Mouse (Mus musculus) MEL (cell line): ENCODE results near the gene Mbd3. TPM values are rescaled to one million over a fixed set of nuclear protein-coding genes. Genes with fewer than 3 reads are reported as not detected.

Source experiments
- DNase-seq: peaks from one replicate; pipeline ENCODE4 v3.0.0; 2011; ENCODE audit warnings: low read depth, low spot score
- H3K27ac ChIP-seq: 2 replicates; pipeline ENCODE4 v1.5.1; 2012; ENCODE audit warnings: low read depth, mild to moderate bottlenecking, control low read depth, low read length, moderate library complexity; ENCODE audit not compliant: control insufficient read depth
- H3K27me3 ChIP-seq, 2 experiments: fragments of 150-350 bp in 1 of 2; sonication (generic) in 1 of 2; 2 replicates each; pipeline ENCODE4 v1.6.1; 2012; ENCODE audit warnings: low read length in 2 of 2, mild to moderate bottlenecking in 2 of 2, improper control_type of control experiment in 1 of 2, moderate library complexity in 1 of 2; ENCODE audit not compliant: insufficient read depth in 2 of 2, control insufficient read depth in 1 of 2
- H3K36me3 ChIP-seq, 2 experiments: 2 replicates each; pipeline ENCODE4 v1.6.1; 2012 to 2014; ENCODE audit warnings: low read length in 2 of 2, improper control_type of control experiment in 1 of 2, inconsistent platforms in 1 of 2, mild to moderate bottlenecking in 1 of 2; ENCODE audit not compliant: insufficient read depth in 2 of 2, control insufficient read depth in 1 of 2
- H3K4me1 ChIP-seq, 2 experiments: fragments of 150-350 bp in 1 of 2; sonication (generic) in 1 of 2; 2 replicates each; pipeline ENCODE4 v1.6.1; 2012; ENCODE audit warnings: low read length in 2 of 2, improper control_type of control experiment in 1 of 2, mild to moderate bottlenecking in 1 of 2; ENCODE audit not compliant: insufficient read depth in 2 of 2, control insufficient read depth in 1 of 2
- H3K4me3 ChIP-seq, 2 experiments: fragments of 150-350 bp in 1 of 2; sonication (generic) in 1 of 2; 2 replicates each; pipeline ENCODE4 v1.5.1; 2012; ENCODE audit warnings: low read depth in 2 of 2, low read length in 2 of 2, mild to moderate bottlenecking in 2 of 2, moderate library complexity in 2 of 2, control low read depth in 1 of 2, improper control_type of control experiment in 1 of 2; ENCODE audit not compliant: control insufficient read depth in 1 of 2, insufficient read depth in 1 of 2
- H3K79me2 ChIP-seq: 2 replicates; pipeline ENCODE4 v1.6.1; 2012; ENCODE audit warnings: mild to moderate bottlenecking, low read length, moderate library complexity; ENCODE audit not compliant: control insufficient read depth, poor library complexity, insufficient read depth
- H3K9ac ChIP-seq: 2 replicates; pipeline ENCODE4 v1.6.1; 2012; ENCODE audit warnings: low read depth, mild to moderate bottlenecking, control low read depth, low read length, moderate library complexity; ENCODE audit not compliant: control insufficient read depth, poor library complexity, severe bottlenecking
- H3K9me3 ChIP-seq: fragments of 150-350 bp; sonication (generic); replicated peaks from 2 replicates; pipeline ENCODE4 v1.6.1; 2012; ENCODE audit warnings: mild to moderate bottlenecking, low read length, improper control_type of control experiment, moderate library complexity; ENCODE audit not compliant: insufficient read depth
- BHLHE40 ChIP-seq: IDR thresholded peaks from 2 replicates; pipeline ENCODE4 v1.6.1; 2012; ENCODE audit warnings: low read depth, mild to moderate bottlenecking, inconsistent platforms, low read length, improper control_type of control experiment, borderline replicate concordance
- CHD1 ChIP-seq: IDR thresholded peaks from 2 replicates; pipeline ENCODE4 v1.6.1; 2012; ENCODE audit warnings: low read depth, mild to moderate bottlenecking, inconsistent platforms, low read length, improper control_type of control experiment
- CHD2 ChIP-seq: IDR thresholded peaks from 2 replicates; pipeline ENCODE4 v1.6.1; 2011; ENCODE audit warnings: low read length, improper control_type of control experiment
- CTCF ChIP-seq, 3 experiments: IDR thresholded peaks in 2 of 3; conservative IDR thresholded peaks in 1 of 3; 2 replicates each; pipeline ENCODE4 v1.5.1; 2011 to 2012; ENCODE audit warnings: low read length in 3 of 3, low read depth in 2 of 3, mild to moderate bottlenecking in 2 of 3, improper control_type of control experiment in 1 of 3, inconsistent platforms in 1 of 3, mixed read lengths in 1 of 3, moderate library complexity in 1 of 3; ENCODE audit not compliant: control insufficient read depth in 1 of 3, insufficient read depth in 1 of 3, poor library complexity in 1 of 3, severe bottlenecking in 1 of 3
- E2F4 ChIP-seq: IDR thresholded peaks from 2 replicates; pipeline ENCODE4 v1.6.1; 2011; ENCODE audit warnings: low read depth, low read length, improper control_type of control experiment, borderline replicate concordance
- ETS1 ChIP-seq: IDR thresholded peaks from 2 replicates; pipeline ENCODE4 v1.6.1; 2012; ENCODE audit warnings: low read depth, mild to moderate bottlenecking, inconsistent platforms, low read length, improper control_type of control experiment, moderate library complexity
- GABPA ChIP-seq: IDR thresholded peaks from 2 replicates; pipeline ENCODE4 v1.6.1; 2012; ENCODE audit warnings: low read depth, mild to moderate bottlenecking, inconsistent platforms, low read length, improper control_type of control experiment, moderate library complexity
- GATA1 ChIP-seq: IDR thresholded peaks from 2 replicates; pipeline ENCODE4 v1.6.1; 2011; ENCODE audit warnings: low read depth, low read length, improper control_type of control experiment
- HCFC1 ChIP-seq: IDR thresholded peaks from 2 replicates; pipeline ENCODE4 v1.6.1; 2012; ENCODE audit warnings: low read depth, mild to moderate bottlenecking, inconsistent platforms, low read length, improper control_type of control experiment, moderate library complexity
- JUND ChIP-seq: IDR thresholded peaks from 2 replicates; pipeline ENCODE4 v1.6.1; 2011; ENCODE audit warnings: low read depth, mild to moderate bottlenecking, improper control_type of control experiment, low read length
- KAT2A ChIP-seq: conservative IDR thresholded peaks from 2 replicates; pipeline ENCODE4 v1.6.1; 2012; ENCODE audit warnings: low read depth, low read length, improper control_type of control experiment, inconsistent platforms
- MAFK ChIP-seq: IDR thresholded peaks from 2 replicates; pipeline ENCODE4 v1.6.1; 2011; ENCODE audit warnings: low read depth, mild to moderate bottlenecking, low read length, improper control_type of control experiment, borderline replicate concordance
- MAZ ChIP-seq: IDR thresholded peaks from 2 replicates; pipeline ENCODE4 v1.6.1; 2012; ENCODE audit warnings: low read depth, mild to moderate bottlenecking, inconsistent platforms, low read length, improper control_type of control experiment
- MXI1 ChIP-seq: IDR thresholded peaks from 2 replicates; pipeline ENCODE4 v1.6.1; 2011; ENCODE audit warnings: mild to moderate bottlenecking, low read depth, low read length, improper control_type of control experiment
- MYC ChIP-seq: IDR thresholded peaks from 2 replicates; pipeline ENCODE4 v1.6.1; 2011; ENCODE audit warnings: low read depth, mild to moderate bottlenecking, low read length, improper control_type of control experiment, moderate library complexity
- NRF1 ChIP-seq: IDR thresholded peaks from 2 replicates; pipeline ENCODE4 v1.6.1; 2014; ENCODE audit warnings: low read depth, mild to moderate bottlenecking, inconsistent platforms, low read length, improper control_type of control experiment, moderate library complexity; ENCODE audit not compliant: poor library complexity, insufficient read depth, severe bottlenecking
- POLR2A ChIP-seq, 2 experiments: IDR thresholded peaks; 2 replicates each; pipeline ENCODE4 v1.6.1; 2011 to 2012; ENCODE audit warnings: low read length in 2 of 2, mild to moderate bottlenecking in 2 of 2, control low read depth in 1 of 2, improper control_type of control experiment in 1 of 2, low read depth in 1 of 2, moderate library complexity in 1 of 2; ENCODE audit not compliant: control insufficient read depth in 1 of 2, insufficient read depth in 1 of 2, poor library complexity in 1 of 2
- RAD21 ChIP-seq: IDR thresholded peaks from 2 replicates; pipeline ENCODE4 v1.6.1; 2011; ENCODE audit warnings: mild to moderate bottlenecking, low read depth, low read length, improper control_type of control experiment
- TAL1 ChIP-seq: IDR thresholded peaks from 2 replicates; pipeline ENCODE4 v1.6.1; 2012; ENCODE audit warnings: mild to moderate bottlenecking, inconsistent platforms, low read length, moderate library complexity, mixed read lengths
- TBP ChIP-seq: IDR thresholded peaks from 2 replicates; pipeline ENCODE4 v1.8.0; 2011; ENCODE audit warnings: low read depth, low read length, improper control_type of control experiment
- TCF12 ChIP-seq: IDR thresholded peaks from 2 replicates; pipeline ENCODE4 v1.6.1; 2014; ENCODE audit warnings: low read depth, mild to moderate bottlenecking, inconsistent platforms, low read length, improper control_type of control experiment, moderate library complexity
- UBTF ChIP-seq: IDR thresholded peaks from 2 replicates; pipeline ENCODE4 v1.6.1; 2012; ENCODE audit warnings: low read depth, mild to moderate bottlenecking, inconsistent platforms, low read length, improper control_type of control experiment, moderate library complexity, borderline replicate concordance; ENCODE audit not compliant: insufficient read depth
- ZC3H11A ChIP-seq: IDR thresholded peaks from 2 replicates; pipeline ENCODE4 v1.6.1; 2012; ENCODE audit warnings: low read depth, mild to moderate bottlenecking, inconsistent platforms, low read length, improper control_type of control experiment
- ZKSCAN1 ChIP-seq: IDR thresholded peaks from 2 replicates; pipeline ENCODE4 v1.6.1; 2012; ENCODE audit warnings: low read depth, mild to moderate bottlenecking, inconsistent platforms, low read length, improper control_type of control experiment, moderate library complexity
- ZMIZ1 ChIP-seq: IDR thresholded peaks from 2 replicates; pipeline ENCODE4 v1.6.1; 2012; ENCODE audit warnings: low read depth, mild to moderate bottlenecking, inconsistent platforms, low read length, improper control_type of control experiment, moderate library complexity
- ZNF384 ChIP-seq: IDR thresholded peaks from 2 replicates; pipeline ENCODE4 v1.6.1; 2012; ENCODE audit warnings: low read depth, mild to moderate bottlenecking, inconsistent platforms, low read length, improper control_type of control experiment
- polyA plus RNA-seq, 2 experiments: library from polyadenylated mRNA; stranded (reverse) in 1 of 2; unstranded in 1 of 2; fragments of >175 nt in 1 of 2; fragments of >200 nt in 1 of 2; gene quantifications; 2 replicates each; pipeline versions ENCODE4 v1.2.1 to v1.2.4; 2012; ENCODE audit warnings: low replicate concordance in 2 of 2, low read depth in 1 of 2; ENCODE audit not compliant: insufficient read length in 2 of 2, insufficient read depth in 1 of 2, missing spikeins in 1 of 2
- total RNA-seq: library from RNA; depleted of rRNA; stranded (reverse); fragments of 300-350 nt; gene quantifications from 2 replicates; pipeline ENCODE4 v1.2.3, GENCODE M21; 2012

Mbd3 gene
- total and polyA plus RNA-seq, 3 experiments = 81.4 to 289 TPM; not detected in 1

GRCm38 (mm10) chr10:80417841-80418240, 18.5 kb upstream of the Mbd3 start:
- no peak overlapping the region for H3K4me3 ChIP-seq
- no peak overlapping the region for H3K9ac ChIP-seq
- no peaks in the 10 kb centered on the region for H3K9me3 ChIP-seq
- no peaks in the 10 kb centered on the region for H3K27me3 ChIP-seq
- no peak for DNase-seq
- H3K27ac ChIP-seq = no peak overlapping the region
- TF ChIP-seq GABPA (no peak), CHD1 (no peak), TAL1 (no peak), KAT2A (no peak), GATA1 (no peak), TCF12 (no peak), E2F4 (no peak), NRF1 (no peak), BHLHE40 (no peak), HCFC1 (no peak), TBP (no peak), MYC (no peak), POLR2A (IDR thresholded peaks at IDR 0.05; ENCODE audit: control insufficient read depth in 1 of 2, insufficient read depth in 1 of 2, low read depth in 1 of 2, low read length in 2 of 2, poor library complexity in 1 of 2) (no peak), JUND (no peak)
- peaks cover 10 to 29% of the 10 kb centered on the region in 2 experiments; a peak in 3 of 4 replicates for H3K36me3 ChIP-seq
- peaks cover 4% of the 10 kb centered on the region for H3K79me2 ChIP-seq
- H3K4me1 ChIP-seq = peaks cover 13 to 42% of the 10 kb centered on the region in 2 experiments

- H3K9me3 ChIP-seq = no peaks in the 10 kb centered on the region
- TF ChIP-seq BHLHE40 = no peak
- no peak for TF ChIP-seq MAZ
- no peak for TF ChIP-seq ETS1
- TF ChIP-seq ZMIZ1 = no peak
- no peak for TF ChIP-seq CTCF (IDR thresholded peaks at IDR 0.05 in 2 of 3, conservative IDR thresholded peaks at IDR 0.05 in 1 of 3; ENCODE audit: control insufficient read depth in 1 of 3, insufficient read depth in 1 of 3, low read depth in 2 of 3, low read length in 3 of 3, poor library complexity in 1 of 3, severe bottlenecking in 1 of 3)
- no peak for TF ChIP-seq GABPA
- no peak for TF ChIP-seq ZC3H11A
- TF ChIP-seq RAD21 = no peak
- TF ChIP-seq MXI1 = no peak
- no peak for TF ChIP-seq HCFC1
- no peak for TF ChIP-seq NRF1
- no peak for TF ChIP-seq UBTF
- no peak for TF ChIP-seq ZNF384
- no peak for TF ChIP-seq MAFK
- TF ChIP-seq CHD2 = no peak
- no peak for TF ChIP-seq ZKSCAN1
- TF ChIP-seq, all 39 proteins: peak for 0
- H3K4me1 ChIP-seq = peaks cover 9 to 37% of the 10 kb centered on the region in 2 experiments
- H3K9ac ChIP-seq = no peak overlapping the region
- H3K79me2 ChIP-seq = peaks cover 1% of the 10 kb centered on the region
- no peak overlapping the region for H3K27ac ChIP-seq
- no peaks in the 10 kb centered on the region for H3K27me3 ChIP-seq
- H3K4me3 ChIP-seq = no peak overlapping the region
- DNase-seq = no peak
- peaks cover 10 to 25% of the 10 kb centered on the region in 2 experiments; a peak in 3 of 4 replicates for H3K36me3 ChIP-seq
Observed at GRCm38 (mm10) chr10:80417371-80417770, 18.0 kb upstream of the Mbd3 start.
